Mouse (Mus musculus) liver, embryonic 14.5 days (tissue): ENCODE data around the gene Riiad1.

Experiments
- CTCF ChIP-seq: IDR thresholded peaks from 2 replicates; pipeline ENCODE4 v1.5.1; 2016; ENCODE audit warnings: antibody characterized with exemption, low read depth, control low read depth
- EP300 ChIP-seq: IDR thresholded peaks from 2 replicates; pipeline ENCODE4 v1.6.1; 2016; ENCODE audit warnings: antibody characterized with exemption, low read depth

- TF ChIP-seq CTCF (no peak), EP300 (no peak)
Measured at GRCm38 (mm10) chr3:94476301-94477035, 3.7 kb downstream of the Riiad1 start.
